Mouse (Mus musculus): ENCODE results near the gene Spats1. TPM values are rescaled to one million over a fixed set of nuclear protein-coding genes. Genes with fewer than 3 reads are reported as not detected.
"Not testable (repeated sequence)": the region's sequence is repeated elsewhere in the genome, so short reads cannot be mapped to it uniquely, and the experiment has no call there.

Spats1 gene
- polyA plus RNA-seq, 1 experiment from 2014 or later: 0.48 TPM

GRCm38 (mm10) chr17:45456260-45457152 lies 18.7 kb downstream of the Spats1 start:
- H3K27me3 ChIP-seq (ENCODE audit: poor library complexity, severe bottlenecking): no peaks in the 10 kb centered on the region
- no peak for DNase-seq (ENCODE audit: extremely low spot score, low spot score)
- no peaks in the 10 kb centered on the region for H3K36me3 ChIP-seq (replicated peaks)
- H3K9me3 ChIP-seq: no peaks in the 10 kb centered on the region
- peaks cover 13% of the 10 kb centered on the region for H3K4me1 ChIP-seq
- no peak overlapping the region for H3K4me3 ChIP-seq
- peak overlapping the region; percentile 41; the same call in 1 of the 2 replicates for H3K27ac ChIP-seq
- WGBS: 54% methylated on average over 13 of the region's 13 CpGs

GRCm38 (mm10) chr17:45455783-45456182 lies 19.4 kb downstream of the Spats1 start:
- 93% methylated on average over 9 of the region's 9 CpGs for WGBS
- H3K27ac ChIP-seq; DNase-seq (ENCODE audit: extremely low spot score, low spot score); H3K9me3 ChIP-seq; H3K27me3 ChIP-seq (ENCODE audit: poor library complexity, severe bottlenecking); H3K4me3 ChIP-seq; H3K36me3 ChIP-seq (replicated peaks): not testable (repeated sequence)
- peaks cover 13% of the 10 kb centered on the region for H3K4me1 ChIP-seq

- H3K9me3 ChIP-seq: no peaks in the 10 kb centered on the region
- H3K27ac ChIP-seq: no peak overlapping the region
- H3K4me1 ChIP-seq: peaks cover 13% of the 10 kb centered on the region
- no peak overlapping the region for H3K4me3 ChIP-seq
- no peaks in the 10 kb centered on the region for H3K36me3 ChIP-seq (replicated peaks)
- no peaks in the 10 kb centered on the region for H3K27me3 ChIP-seq (ENCODE audit: poor library complexity, severe bottlenecking)
- 88% methylated on average over 2 of the region's 2 CpGs for WGBS
- DNase-seq (ENCODE audit: extremely low spot score, low spot score): no peak
These were observed 20.4 kb downstream of the Spats1 start for GRCm38 (mm10) chr17:45454794-45455193.

DNA sequence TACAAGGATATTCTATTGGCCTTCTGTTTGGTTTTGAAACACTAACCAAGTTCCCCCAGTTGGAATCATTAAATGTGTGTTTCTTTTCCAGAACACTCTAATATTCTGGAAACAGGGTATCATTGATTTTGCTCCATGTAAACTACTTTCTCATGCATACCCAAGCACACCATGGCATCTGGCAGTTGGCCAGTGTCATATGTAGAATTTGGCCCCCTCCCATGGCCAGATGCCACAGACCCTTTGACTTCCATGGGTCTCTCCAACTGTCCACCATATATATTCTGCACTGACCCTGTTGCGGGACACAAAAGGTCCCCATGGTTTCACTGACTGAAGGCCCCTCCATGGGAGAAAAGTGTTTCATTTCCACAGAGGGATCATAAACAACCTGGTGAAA lies 22.9 kb downstream of the Spats1 start:
- DNase-seq (ENCODE audit: extremely low spot score, low spot score): no peak
- Histone ChIP-seq H3K9me3 (no peaks in the 10 kb centered on the region), H3K4me3 (no peak overlapping the region), H3K27ac (no peak overlapping the region), H3K4me1 (peaks cover 12% of the 10 kb centered on the region), H3K36me3 (replicated peaks) (peaks cover 8% of the 10 kb centered on the region), H3K27me3 (ENCODE audit: poor library complexity, severe bottlenecking) (no peaks in the 10 kb centered on the region)
- 95% methylated on average over 1 of the region's 1 CpGs for WGBS

- Histone ChIP-seq H3K36me3 (replicated peaks) (peaks cover 8% of the 10 kb centered on the region), H3K9me3 (no peaks in the 10 kb centered on the region)
- WGBS: 94% methylated on average over 6 of the region's 6 CpGs
These were observed 25.1 kb downstream of the Spats1 start for GRCm38 (mm10) chr17:45450153-45450552.

DNA sequence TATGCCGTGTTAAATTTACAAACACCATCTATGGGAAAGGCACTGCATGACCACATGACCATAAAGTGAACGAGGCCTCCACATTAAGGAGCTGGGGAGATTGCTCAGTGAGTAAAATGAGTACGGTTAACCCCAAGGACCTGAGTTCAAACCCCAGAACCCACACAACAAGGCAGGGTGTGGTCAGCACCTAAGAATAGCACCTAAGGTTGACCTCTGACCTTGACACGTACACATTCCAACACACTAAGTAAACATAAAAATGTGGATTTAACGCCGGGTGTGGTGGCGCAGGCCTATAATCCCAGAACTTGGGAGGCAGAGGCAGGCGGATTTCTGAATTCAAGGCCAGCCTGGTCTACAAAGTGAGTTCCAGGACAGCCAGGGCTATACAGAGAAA lies 25.6 kb downstream of the Spats1 start:
- Histone ChIP-seq H3K4me3 (no peak overlapping the region), H3K27ac (no peak overlapping the region), H3K4me1 (no peaks in the 10 kb centered on the region), H3K36me3 (replicated peaks) (peaks cover 8% of the 10 kb centered on the region), H3K27me3 (ENCODE audit: poor library complexity, severe bottlenecking) (no peaks in the 10 kb centered on the region), H3K9me3 (no peaks in the 10 kb centered on the region)
- DNase-seq (ENCODE audit: extremely low spot score, low spot score): no peak
- WGBS: 93% methylated on average over 8 of the region's 8 CpGs

More at GRCm38 (mm10) chr17:45450153-45450552, 25.1 kb downstream of the Spats1 start:
- no peaks in the 10 kb centered on the region for H3K27me3 ChIP-seq (ENCODE audit: poor library complexity, severe bottlenecking)
- no peak overlapping the region for H3K4me3 ChIP-seq
- no peaks in the 10 kb centered on the region for H3K4me1 ChIP-seq
- DNase-seq (ENCODE audit: extremely low spot score, low spot score): no peak
- no peak overlapping the region for H3K27ac ChIP-seq

DNA sequence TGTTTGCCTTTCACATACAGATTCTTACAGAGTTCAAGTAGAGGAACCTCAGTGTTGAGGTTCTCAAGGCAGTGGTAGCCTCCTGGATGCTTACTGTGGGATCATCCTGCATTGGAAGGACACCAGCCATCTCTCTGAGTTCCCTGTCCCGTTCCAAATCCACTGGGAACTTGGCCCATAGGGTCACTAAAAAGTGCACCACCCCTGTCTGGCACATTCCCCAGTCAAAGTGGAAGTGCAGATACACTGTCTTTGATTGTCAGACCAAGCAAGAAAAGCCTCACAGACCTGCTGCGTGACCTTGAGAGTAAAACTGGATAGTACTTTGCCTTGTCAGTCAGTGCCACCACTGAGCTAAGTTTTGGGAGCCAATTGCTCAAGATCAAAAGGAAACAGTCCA lies 28.2 kb downstream of the Spats1 start:
- 86% methylated on average over 2 of the region's 2 CpGs for WGBS
- H3K27ac ChIP-seq: no peak overlapping the region
- H3K36me3 ChIP-seq (replicated peaks): peaks cover 14% of the 10 kb centered on the region
- no peak for DNase-seq (ENCODE audit: extremely low spot score, low spot score)
- no peak overlapping the region for H3K4me3 ChIP-seq
- H3K27me3 ChIP-seq (ENCODE audit: poor library complexity, severe bottlenecking): no peaks in the 10 kb centered on the region
- no peaks in the 10 kb centered on the region for H3K4me1 ChIP-seq
- no peaks in the 10 kb centered on the region for H3K9me3 ChIP-seq

DNA sequence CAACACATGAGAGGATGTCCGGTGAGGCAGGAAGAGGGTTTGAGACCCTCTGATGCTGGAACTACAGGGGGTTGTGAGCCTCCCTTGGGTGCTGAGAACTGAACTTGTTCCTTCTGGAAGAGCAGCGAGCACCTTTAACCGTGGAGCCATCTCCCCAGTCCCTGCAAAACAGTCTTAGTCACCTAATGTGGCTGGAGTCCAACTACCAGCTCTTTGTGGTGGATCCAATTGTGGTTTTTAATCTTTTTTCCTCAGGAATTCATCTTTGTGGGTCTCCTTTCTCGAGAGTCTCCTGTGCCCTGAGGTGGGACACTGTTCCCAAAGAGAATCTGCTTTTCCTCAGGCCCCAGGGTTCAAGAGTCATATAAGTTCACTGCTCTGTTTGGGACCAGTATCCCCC lies 29.3 kb downstream of the Spats1 start:
- Histone ChIP-seq H3K4me3 (no peak overlapping the region), H3K36me3 (replicated peaks) (peaks cover 18% of the 10 kb centered on the region), H3K27me3 (ENCODE audit: poor library complexity, severe bottlenecking) (no peaks in the 10 kb centered on the region), H3K9me3 (no peaks in the 10 kb centered on the region), H3K4me1 (no peaks in the 10 kb centered on the region), H3K27ac (no peak overlapping the region)
- no peak for DNase-seq (ENCODE audit: extremely low spot score, low spot score)
- WGBS: 90% methylated on average over 4 of the region's 4 CpGs

DNA sequence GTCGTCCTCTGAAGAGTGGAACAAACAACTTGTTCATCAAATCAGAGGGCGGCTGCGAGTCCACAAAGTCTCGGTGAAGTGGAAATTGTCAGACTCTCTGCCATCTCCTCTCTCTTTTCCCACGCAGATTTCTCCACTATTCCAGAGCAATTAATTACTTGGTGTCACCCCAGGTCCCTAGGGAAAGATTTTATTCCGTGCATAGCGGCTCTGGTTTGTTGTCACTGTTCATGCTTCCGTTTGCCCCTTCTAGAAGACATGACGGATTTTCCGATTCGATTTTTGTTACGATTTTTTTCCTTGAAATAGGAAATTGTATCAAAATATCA lies 41.0 kb downstream of the Spats1 start:
- peak overlapping the region; percentile 94 for H3K27ac ChIP-seq
- peak overlapping the region; percentile 97 for H3K4me3 ChIP-seq
- no peaks in the 10 kb centered on the region for H3K9me3 ChIP-seq
- DNase-seq (ENCODE audit: extremely low spot score, low spot score): no peak
- WGBS: 13% methylated on average over 12 of the region's 12 CpGs
- peaks cover 25% of the 10 kb centered on the region for H3K36me3 ChIP-seq (replicated peaks)
- peaks cover 28% of the 10 kb centered on the region for H3K4me1 ChIP-seq
- no peaks in the 10 kb centered on the region for H3K27me3 ChIP-seq (ENCODE audit: poor library complexity, severe bottlenecking)

- Histone ChIP-seq H3K36me3 (replicated peaks) (peaks cover 19% of the 10 kb centered on the region), H3K4me3 (peak within 1 kb of the TSS; percentile 97), H3K27me3 (ENCODE audit: poor library complexity, severe bottlenecking) (no peaks in the 10 kb centered on the region), H3K4me1 (peaks cover 28% of the 10 kb centered on the region), H3K9me3 (no peaks in the 10 kb centered on the region), H3K27ac (peak within 1 kb of the TSS; percentile 94)
- under 1% methylated on average over 73 of the region's 73 CpGs for WGBS
- DNase-seq (ENCODE audit: extremely low spot score, low spot score): peak; percentile 97
These were observed 41.6 kb downstream of the Spats1 start, which contains the start of gene Cdc5l for GRCm38 (mm10) chr17:45433419-45434261. Gene Cdc5l, minus strand, starts transcription at chr17:45433737.

DNA sequence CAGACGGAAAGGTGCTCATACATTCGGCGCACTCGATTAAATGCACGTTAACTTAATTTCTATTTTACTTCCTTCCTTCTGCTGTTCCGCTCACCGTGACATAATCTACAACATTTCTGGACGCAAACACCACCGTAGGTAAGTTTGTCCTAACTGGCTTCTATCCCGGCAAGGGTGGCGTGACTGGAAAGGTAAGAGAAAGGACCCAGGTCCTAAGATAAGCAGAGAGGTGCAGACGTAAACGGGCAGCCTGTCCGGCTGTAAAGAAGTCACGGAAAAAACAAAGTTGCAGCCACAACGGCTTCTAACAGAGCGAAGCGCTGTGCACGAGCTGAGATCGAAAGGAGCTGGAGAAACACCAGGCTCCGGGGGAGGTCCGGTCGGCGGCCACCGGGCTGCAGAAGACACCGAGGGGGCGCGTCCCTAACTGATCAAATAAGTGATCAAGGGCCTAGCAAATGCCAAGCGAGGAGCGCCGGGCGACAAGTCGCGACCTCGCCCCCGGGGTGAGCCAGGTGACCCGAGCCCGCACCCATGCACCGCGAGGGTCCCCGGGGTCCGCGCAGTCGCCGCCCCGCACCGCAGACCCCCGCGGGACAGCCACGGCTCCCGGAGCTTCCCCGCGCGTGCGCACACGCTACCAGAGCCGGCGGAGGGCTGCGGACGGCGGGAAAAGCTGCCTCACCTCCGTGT lies 42.4 kb downstream of the Spats1 start:
- WGBS: 1% methylated on average over 62 of the region's 62 CpGs
- H3K9me3 ChIP-seq: no peaks in the 10 kb centered on the region
- DNase-seq (ENCODE audit: extremely low spot score, low spot score): no peak
- peak overlapping the region; percentile 97 for H3K4me3 ChIP-seq
- peaks cover 20% of the 10 kb centered on the region for H3K36me3 ChIP-seq (replicated peaks)
- no peaks in the 10 kb centered on the region for H3K27me3 ChIP-seq (ENCODE audit: poor library complexity, severe bottlenecking)
- H3K4me1 ChIP-seq: peaks cover 28% of the 10 kb centered on the region
- peak overlapping the region; percentile 94 for H3K27ac ChIP-seq

- 86% methylated on average over 3 of the region's 3 CpGs for WGBS
- no peak for DNase-seq (ENCODE audit: extremely low spot score, low spot score)
These were observed 43.2 kb downstream of the Spats1 start for GRCm38 (mm10) chr17:45432007-45432406.

More at GRCm38 (mm10) chr17:45432007-45432406, 43.2 kb downstream of the Spats1 start:
- Histone ChIP-seq H3K27ac (no peak overlapping the region), H3K4me1 (peaks cover 28% of the 10 kb centered on the region), H3K27me3 (ENCODE audit: poor library complexity, severe bottlenecking) (no peaks in the 10 kb centered on the region), H3K4me3 (peak overlapping the region; percentile 97), H3K36me3 (replicated peaks) (peaks cover 20% of the 10 kb centered on the region), H3K9me3 (no peaks in the 10 kb centered on the region)
